Mouse (Mus musculus) intestine, embryonic 14.5 days (tissue): Measurements from ENCODE around the gene Tbc1d4. TPM values are rescaled to one million over a fixed set of nuclear protein-coding genes. Genes with fewer than 3 reads are reported as not detected.

Experiments
- ATAC-seq: fragments of 200-750 bp; cut with Nextera tagmentation; replicated peaks from 2 replicates; pipeline ENCODE4 v1.8.0; 2017; ENCODE audit warnings: low read depth, moderate number of reproducible peaks, moderate TSS enrichment, moderate library complexity; ENCODE audit not compliant: low FRiP score, low TSS enrichment
- DNase-seq: peaks from one replicate; pipeline ENCODE4 v3.0.0-alpha.2; 2018; ENCODE audit warnings: low spot score
- H3K27ac ChIP-seq: fragments of 300-500 bp; sonication (generic); 2 replicates; pipeline ENCODE4 v1.5.1; 2014; ENCODE audit warnings: low read depth, mild to moderate bottlenecking, control low read depth
- H3K27me3 ChIP-seq: fragments of 300-500 bp; sonication (generic); replicated peaks from 2 replicates; pipeline ENCODE4 v1.6.1; 2014; ENCODE audit warnings: low read length, control low read depth; ENCODE audit not compliant: control insufficient read depth, insufficient read depth
- H3K36me3 ChIP-seq: fragments of 300-500 bp; sonication (generic); 2 replicates; pipeline ENCODE4 v1.6.1; 2014; ENCODE audit warnings: low read length, control low read depth; ENCODE audit not compliant: control insufficient read depth, insufficient read depth
- H3K4me1 ChIP-seq: fragments of 300-500 bp; sonication (generic); replicated peaks from 2 replicates; pipeline ENCODE4 v1.6.1; 2014; ENCODE audit warnings: low read length, control low read depth, mixed read lengths; ENCODE audit not compliant: control insufficient read depth, insufficient read depth
- H3K4me2 ChIP-seq: fragments of 300-500 bp; sonication (generic); 2 replicates; pipeline ENCODE4 v1.6.1; 2014; ENCODE audit warnings: low read length
- H3K4me3 ChIP-seq: fragments of 300-500 bp; sonication (generic); 2 replicates; pipeline ENCODE4 v1.5.1; 2014; ENCODE audit warnings: low read depth, low read length, control low read depth, mixed read lengths
- H3K9ac ChIP-seq: fragments of 300-500 bp; sonication (generic); 2 replicates; pipeline ENCODE4 v1.6.1; 2014; ENCODE audit warnings: mild to moderate bottlenecking, low read length
- H3K9me3 ChIP-seq: fragments of 300-500 bp; sonication (generic); 2 replicates; pipeline ENCODE4 v1.6.1; 2016; ENCODE audit warnings: low read length, control low read depth; ENCODE audit not compliant: control insufficient read depth
- WGBS: fragments of 180-500 bp; shearing (Covaris S2); extraction: QIAGEN DNeasy Blood & Tissue Kit; methylation state at CpG from one replicate; pipeline ENCODE4 v1.1.7; 2014; 5-methylcytosine and 5-hydroxymethylcytosine counted together
- polyA plus RNA-seq: library from polyadenylated mRNA; unstranded; fragments of >200 nt; fragmentation: Nextera tagmentation; extraction: Ambion mirVana; gene quantifications from 2 replicates; pipeline ENCODE4 v1.2.1, GENCODE M21; 2014

Tbc1d4 gene
- polyA plus RNA-seq, 1 experiment from 2014 or later = 7.5 TPM

DNA sequence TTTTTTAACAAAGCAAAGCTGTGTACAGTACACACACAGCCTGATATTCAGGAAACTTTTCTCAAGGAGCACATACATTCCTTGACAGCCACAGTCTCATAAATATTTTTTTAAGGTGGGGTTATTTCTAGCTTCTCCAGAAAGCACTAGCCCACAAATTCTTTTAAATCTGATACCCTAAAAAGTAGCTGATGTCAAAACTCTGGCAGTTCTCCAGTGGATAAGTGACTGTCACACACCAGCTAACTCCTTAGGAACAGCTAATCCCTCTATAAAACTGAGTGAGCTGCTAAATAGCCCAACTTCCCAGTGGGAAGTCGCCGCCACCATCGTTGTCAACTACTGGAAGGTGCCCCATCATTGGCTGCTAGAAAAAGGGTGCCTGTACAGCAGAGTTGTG is 43.3 kb downstream of the Tbc1d4 start:
- ATAC-seq (no peak), DNase-seq (no peak)
- no peaks in the 10 kb centered on the region for H3K27me3 ChIP-seq
- H3K36me3 ChIP-seq = no peaks in the 10 kb centered on the region
- no peak overlapping the region for H3K9ac ChIP-seq
- H3K4me1 ChIP-seq = no peaks in the 10 kb centered on the region
- no peak overlapping the region for H3K27ac ChIP-seq
- no peak overlapping the region for H3K4me3 ChIP-seq
- no peaks in the 10 kb centered on the region for H3K9me3 ChIP-seq
- WGBS = 62% methylated on average over 3 of the region's 3 CpGs
- H3K4me2 ChIP-seq = no peak overlapping the region

GRCm38 (mm10) chr14:101561251-101561701 is 47.7 kb downstream of the Tbc1d4 start:
- Histone ChIP-seq H3K4me1 (no peaks in the 10 kb centered on the region), H3K4me3 (no peak overlapping the region), H3K4me2 (no peak overlapping the region), H3K36me3 (no peaks in the 10 kb centered on the region), H3K27ac (no peak overlapping the region), H3K27me3 (no peaks in the 10 kb centered on the region), H3K9ac (no peak overlapping the region), H3K9me3 (no peaks in the 10 kb centered on the region)
- DNase-seq = no peak
- no peak for ATAC-seq
- WGBS = 67% methylated on average over 12 of the region's 12 CpGs

DNA sequence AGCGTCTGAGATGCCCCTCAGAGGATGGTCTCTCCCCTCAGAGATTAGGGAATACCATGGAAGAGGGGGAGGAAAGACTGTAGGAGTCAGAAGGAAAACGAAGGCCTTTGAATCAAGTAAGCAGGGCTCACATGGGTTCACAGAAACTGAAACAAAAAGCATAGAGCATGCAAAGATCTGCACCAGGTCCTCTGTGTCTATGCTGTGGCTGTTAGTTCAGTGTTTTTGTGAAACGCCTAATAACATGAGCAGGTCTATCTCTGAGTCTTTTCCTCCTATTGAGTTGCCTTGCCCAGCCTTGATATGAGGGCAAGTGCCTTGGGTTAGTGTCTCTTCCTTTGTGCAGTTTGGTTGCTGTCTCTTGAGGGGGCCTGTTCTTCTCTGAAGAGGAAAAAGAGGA is 49.5 kb downstream of the Tbc1d4 start:
- Histone ChIP-seq H3K9ac (no peak overlapping the region), H3K27ac (no peak overlapping the region), H3K9me3 (no peaks in the 10 kb centered on the region), H3K4me2 (no peak overlapping the region), H3K4me3 (no peak overlapping the region), H3K4me1 (no peaks in the 10 kb centered on the region), H3K36me3 (no peaks in the 10 kb centered on the region), H3K27me3 (no peaks in the 10 kb centered on the region)
- ATAC-seq (no peak), DNase-seq (no peak)
- WGBS = 84% methylated on average over 3 of the region's 3 CpGs

GRCm38 (mm10) chr14:101548885-101549573 is 60.0 kb downstream of the Tbc1d4 start:
- Histone ChIP-seq H3K27me3 (no peaks in the 10 kb centered on the region), H3K36me3 (no peaks in the 10 kb centered on the region), H3K27ac (no peak overlapping the region), H3K4me2 (no peak overlapping the region), H3K4me3 (no peak overlapping the region), H3K9ac (no peak overlapping the region), H3K9me3 (no peaks in the 10 kb centered on the region), H3K4me1 (no peaks in the 10 kb centered on the region)
- WGBS = 84% methylated on average over 20 of the region's 20 CpGs
- ATAC-seq (no peak), DNase-seq (no peak)

GRCm38 (mm10) chr14:101541863-101542262 is 67.1 kb downstream of the Tbc1d4 start:
- no peak overlapping the region for H3K9ac ChIP-seq
- H3K27me3 ChIP-seq = no peaks in the 10 kb centered on the region
- no peak overlapping the region for H3K27ac ChIP-seq
- no peak overlapping the region for H3K4me3 ChIP-seq
- no peaks in the 10 kb centered on the region for H3K36me3 ChIP-seq
- no peak for ATAC-seq
- 57% methylated on average over 9 of the region's 9 CpGs for WGBS
- no peaks in the 10 kb centered on the region; the same call in 1 of the 2 replicates for H3K4me1 ChIP-seq
- H3K9me3 ChIP-seq = no peaks in the 10 kb centered on the region
- no peak overlapping the region for H3K4me2 ChIP-seq
- no peak for DNase-seq

DNA sequence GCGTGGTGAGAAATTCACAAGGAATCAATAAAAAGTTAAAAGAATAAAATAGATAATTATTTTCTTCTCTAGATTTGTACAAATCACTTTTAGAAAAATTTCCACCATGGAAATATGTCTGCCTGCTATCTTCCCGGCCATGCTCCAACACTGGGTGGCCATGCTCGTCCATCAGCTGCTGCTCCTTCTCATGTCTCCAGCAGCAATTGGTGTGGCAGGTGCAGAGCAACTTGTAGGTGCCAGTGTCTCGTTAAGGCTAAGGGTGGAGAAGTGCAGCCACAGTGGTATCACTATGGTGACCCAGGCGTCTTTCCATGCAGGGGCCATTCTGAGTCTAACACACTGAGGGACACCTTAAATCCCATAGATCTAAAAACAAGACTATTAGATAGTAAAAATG is 67.8 kb downstream of the Tbc1d4 start:
- no peak overlapping the region for H3K4me2 ChIP-seq
- 84% methylated on average over 5 of the region's 5 CpGs for WGBS

GRCm38 (mm10) chr14:101540466-101540865 is 68.5 kb downstream of the Tbc1d4 start:
- no peak overlapping the region for H3K27ac ChIP-seq
- whole genome bisulfite sequencing = 94% methylated on average over 3 of the region's 3 CpGs

More for the DNA sequence above, 67.8 kb downstream of the Tbc1d4 start:
- no peak overlapping the region for H3K27ac ChIP-seq
- H3K4me3 ChIP-seq = no peak overlapping the region
- no peak overlapping the region for H3K9ac ChIP-seq
- H3K9me3 ChIP-seq = no peaks in the 10 kb centered on the region
- no peaks in the 10 kb centered on the region; the same call in 1 of the 2 replicates for H3K4me1 ChIP-seq
- no peaks in the 10 kb centered on the region for H3K27me3 ChIP-seq
- ATAC-seq (no peak), DNase-seq (no peak)
- H3K36me3 ChIP-seq = no peaks in the 10 kb centered on the region

DNA sequence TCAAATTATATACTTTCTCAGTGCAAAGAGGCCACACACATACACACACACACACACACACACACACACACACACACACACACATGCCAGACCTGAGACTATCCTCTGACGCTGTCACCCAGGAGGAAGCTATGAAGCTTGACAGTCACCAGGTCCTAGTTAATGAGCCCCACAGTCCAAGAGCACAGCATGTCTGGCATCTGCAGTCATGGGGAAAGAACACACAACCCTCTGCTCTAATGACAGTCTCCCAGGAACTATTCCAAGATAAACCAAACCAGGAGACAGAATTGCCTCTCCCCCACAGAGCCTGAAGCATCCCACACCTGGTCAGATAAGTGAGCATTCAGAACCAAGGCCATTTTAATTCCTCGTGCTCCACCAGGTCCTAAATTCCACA is 71.1 kb downstream of the Tbc1d4 start:
- WGBS = 19% methylated on average over 2 of the region's 2 CpGs
- H3K27ac ChIP-seq = no peak overlapping the region
- no peak overlapping the region for H3K9ac ChIP-seq
- H3K9me3 ChIP-seq = no peaks in the 10 kb centered on the region
- H3K36me3 ChIP-seq = no peaks in the 10 kb centered on the region
- H3K4me2 ChIP-seq = no peak overlapping the region
- no peak overlapping the region for H3K4me3 ChIP-seq
- DNase-seq (no peak), ATAC-seq (no peak)
- H3K27me3 ChIP-seq = no peaks in the 10 kb centered on the region
- H3K4me1 ChIP-seq = no peaks in the 10 kb centered on the region; the same call in 1 of the 2 replicates

More at GRCm38 (mm10) chr14:101540466-101540865, 68.5 kb downstream of the Tbc1d4 start:
- DNase-seq = no peak
- no peaks in the 10 kb centered on the region; the same call in 1 of the 2 replicates for H3K4me1 ChIP-seq
- no peaks in the 10 kb centered on the region for H3K9me3 ChIP-seq
- no peak overlapping the region for H3K4me2 ChIP-seq
- ATAC-seq = no peak
- H3K4me3 ChIP-seq = no peak overlapping the region
- H3K27me3 ChIP-seq = no peaks in the 10 kb centered on the region
- H3K36me3 ChIP-seq = no peaks in the 10 kb centered on the region
- no peak overlapping the region for H3K9ac ChIP-seq

GRCm38 (mm10) chr14:101537413-101537812 is 71.6 kb downstream of the Tbc1d4 start:
- ATAC-seq = no peak
- Histone ChIP-seq H3K9ac (no peak overlapping the region), H3K36me3 (no peaks in the 10 kb centered on the region), H3K27me3 (no peaks in the 10 kb centered on the region), H3K4me3 (no peak overlapping the region), H3K4me2 (no peak overlapping the region), H3K4me1 (no peaks in the 10 kb centered on the region; the same call in 1 of the 2 replicates), H3K27ac (no peak overlapping the region), H3K9me3 (no peaks in the 10 kb centered on the region)
- WGBS = 68% methylated on average over 1 of the region's 1 CpGs
- no peak for DNase-seq
